Mouse (Mus musculus) heart, postnatal 0 days (tissue): ENCODE results near the gene Mlxipl. TPM values are rescaled to one million over a fixed set of nuclear protein-coding genes. Genes with fewer than 3 reads are reported as not detected.

Experiments used
- ATAC-seq: fragments of 200-750 bp; cut with Nextera tagmentation; 2 replicates; pipeline ENCODE4 v1.8.0; 2017; ENCODE audit warnings: low read depth, moderate number of reproducible peaks, moderate library complexity; ENCODE audit not compliant: insufficient read depth
- DNase-seq: peaks from one replicate; pipeline ENCODE4 v3.0.0-alpha.2; 2016; ENCODE audit warnings: low spot score
- H3K27ac ChIP-seq: fragments of 300-500 bp; sonication (generic); 2 replicates; pipeline ENCODE4 v1.5.1; 2014; ENCODE audit warnings: low read depth, mild to moderate bottlenecking
- H3K27me3 ChIP-seq: fragments of 300-500 bp; sonication (generic); 2 replicates; pipeline ENCODE4 v1.6.1; 2014; ENCODE audit warnings: low read length, mixed read lengths; ENCODE audit not compliant: control insufficient read depth, insufficient read depth
- H3K36me3 ChIP-seq: fragments of 300-500 bp; sonication (generic); replicated peaks from 2 replicates; pipeline ENCODE4 v1.6.1; 2014; ENCODE audit warnings: low read length, mixed read lengths; ENCODE audit not compliant: control insufficient read depth, insufficient read depth
- H3K4me1 ChIP-seq: fragments of 300-500 bp; sonication (generic); 2 replicates; pipeline ENCODE4 v1.6.1; 2014; ENCODE audit warnings: antibody characterized with exemption; ENCODE audit not compliant: control insufficient read depth, insufficient read depth
- H3K4me2 ChIP-seq: fragments of 300-500 bp; sonication (generic); 2 replicates; pipeline ENCODE4 v1.6.1; 2014; ENCODE audit warnings: low read depth, mild to moderate bottlenecking, low read length, moderate library complexity
- H3K4me3 ChIP-seq: fragments of 300-500 bp; sonication (generic); 2 replicates; pipeline ENCODE4 v1.5.1; 2014; ENCODE audit warnings: low read depth, low read length
- H3K9ac ChIP-seq: fragments of 300-500 bp; sonication (generic); replicated peaks from 2 replicates; pipeline ENCODE4 v1.6.1; 2014; ENCODE audit warnings: low read depth, low read length, mixed read lengths
- H3K9me3 ChIP-seq: fragments of 300-500 bp; sonication (generic); replicated peaks from 2 replicates; pipeline ENCODE4 v1.6.1; 2016; ENCODE audit warnings: low read length; ENCODE audit not compliant: control insufficient read depth
- CTCF ChIP-seq: IDR thresholded peaks from 2 replicates; pipeline ENCODE4 v1.5.1; 2016; ENCODE audit warnings: antibody characterized with exemption, control low read depth, low read depth
- EP300 ChIP-seq: IDR thresholded peaks from 2 replicates; pipeline ENCODE4 v1.6.1; 2016; ENCODE audit warnings: antibody characterized with exemption, low read depth
- WGBS: fragments of 180-500 bp; shearing (Covaris S2); extraction: QIAGEN DNeasy Blood & Tissue Kit; methylation state at CpG from one replicate; pipeline ENCODE4 v1.1.7; 2014; 5-methylcytosine and 5-hydroxymethylcytosine counted together
- polyA plus RNA-seq: library from polyadenylated mRNA; unstranded; fragments of >200 nt; fragmentation: Nextera tagmentation; extraction: Ambion mirVana; gene quantifications from 2 replicates; pipeline ENCODE4 v1.2.1, GENCODE M21; 2015
- total RNA-seq: library from RNA; depleted of rRNA; stranded (reverse); fragments of >200 nt; gene quantifications from 2 replicates; pipeline ENCODE4 v1.2.3, GENCODE M21; 2014; ENCODE audit warnings: low replicate concordance

Mlxipl gene
- total and polyA plus RNA-seq, 2 experiments from 2014 or later, result 5.3 to 16.0 TPM

- Histone ChIP-seq H3K4me3 (peak overlapping the region; percentile 16), H3K36me3 (no peaks in the 10 kb centered on the region), H3K27me3 (peaks cover 38% of the 10 kb centered on the region), H3K9me3 (no peaks in the 10 kb centered on the region), H3K4me1 (peaks cover 7% of the 10 kb centered on the region; the same call in 1 of the 2 replicates), H3K9ac (no peak overlapping the region), H3K27ac (no peak overlapping the region), H3K4me2 (peak overlapping the region; percentile 42)
- 8% methylated on average over 26 of the region's 26 CpGs for WGBS
- no peak for ATAC-seq
- TF ChIP-seq EP300, result no peak
- no peak for TF ChIP-seq CTCF
- no peak for DNase-seq
Observed at GRCm38 (mm10) chr5:135133736-135134405, 44.2 kb downstream of the Mlxipl start.

GRCm38 (mm10) chr5:135134534-135134933 is 44.8 kb downstream of the Mlxipl start:
- Histone ChIP-seq H3K36me3 (no peaks in the 10 kb centered on the region), H3K4me2 (peak overlapping the region; percentile 42), H3K27me3 (peaks cover 38% of the 10 kb centered on the region), H3K4me1 (peaks cover 7% of the 10 kb centered on the region; the same call in 1 of the 2 replicates), H3K9ac (no peak overlapping the region), H3K27ac (no peak overlapping the region), H3K4me3 (peak overlapping the region; percentile 16), H3K9me3 (no peaks in the 10 kb centered on the region)
- ATAC-seq, result peak; percentile 18; the same call in 1 of the 2 replicates
- 9% methylated on average over 8 of the region's 8 CpGs for WGBS
- TF ChIP-seq CTCF (peak; percentile 44), EP300 (no peak)
- no peak for DNase-seq

GRCm38 (mm10) chr5:135139881-135140280 is 50.2 kb downstream of the Mlxipl start:
- H3K36me3 ChIP-seq, result no peaks in the 10 kb centered on the region
- H3K27ac ChIP-seq, result no peak overlapping the region
- WGBS, result 57% methylated on average over 2 of the region's 2 CpGs
- no peak overlapping the region for H3K4me3 ChIP-seq
- H3K9me3 ChIP-seq, result no peaks in the 10 kb centered on the region
- no peak overlapping the region for H3K4me2 ChIP-seq
- no peak for TF ChIP-seq EP300
- TF ChIP-seq CTCF, result no peak
- 0 out of 2 replicates have a peak, but pooled peaks cover 10% of the 10 kb centered on the region for H3K27me3 ChIP-seq
- ATAC-seq (no peak), DNase-seq (no peak)
- H3K9ac ChIP-seq, result no peak overlapping the region
- H3K4me1 ChIP-seq, result no peaks in the 10 kb centered on the region

- H3K9me3 ChIP-seq, result no peaks in the 10 kb centered on the region
- H3K27me3 ChIP-seq, result no peaks in the 10 kb centered on the region
- H3K4me1 ChIP-seq, result no peaks in the 10 kb centered on the region
- H3K4me2 ChIP-seq, result no peak overlapping the region
- no peak overlapping the region for H3K4me3 ChIP-seq
- WGBS, result 56% methylated on average over 4 of the region's 4 CpGs
- H3K36me3 ChIP-seq, result no peaks in the 10 kb centered on the region
- no peak for TF ChIP-seq EP300
- TF ChIP-seq CTCF, result no peak
- ATAC-seq (no peak), DNase-seq (no peak)
- H3K9ac ChIP-seq, result no peak overlapping the region
- H3K27ac ChIP-seq, result no peak overlapping the region
Observed at GRCm38 (mm10) chr5:135144469-135144868, 54.8 kb downstream of the Mlxipl start.

- Histone ChIP-seq H3K27ac (no peak overlapping the region), H3K4me3 (no peak overlapping the region), H3K27me3 (no peaks in the 10 kb centered on the region), H3K9me3 (no peaks in the 10 kb centered on the region), H3K4me2 (no peak overlapping the region), H3K9ac (no peak overlapping the region), H3K36me3 (no peaks in the 10 kb centered on the region), H3K4me1 (0 out of 2 replicates have a peak, but pooled peaks cover 5% of the 10 kb centered on the region)
- TF ChIP-seq CTCF (no peak), EP300 (no peak)
- WGBS, result 31% methylated on average over 3 of the region's 3 CpGs
- DNase-seq (no peak), ATAC-seq (no peak)
Observed at GRCm38 (mm10) chr5:135145532-135145931, 55.8 kb downstream of the Mlxipl start.

GRCm38 (mm10) chr5:135145955-135146354 is 56.3 kb downstream of the Mlxipl start:
- no peaks in the 10 kb centered on the region for H3K27me3 ChIP-seq
- H3K36me3 ChIP-seq, result no peaks in the 10 kb centered on the region
- H3K9me3 ChIP-seq, result no peaks in the 10 kb centered on the region
- H3K4me3 ChIP-seq, result no peak overlapping the region
- no peak for TF ChIP-seq CTCF
- TF ChIP-seq EP300, result no peak
- no peak overlapping the region for H3K27ac ChIP-seq
- no peak overlapping the region for H3K9ac ChIP-seq
- ATAC-seq (no peak), DNase-seq (no peak)
- H3K4me1 ChIP-seq, result peaks cover 7% of the 10 kb centered on the region; the same call in 1 of the 2 replicates
- H3K4me2 ChIP-seq, result no peak overlapping the region
